Mouse (Mus musculus): ENCODE data around the gene Galnt15. TPM values are rescaled to one million over a fixed set of nuclear protein-coding genes. Genes with fewer than 3 reads are reported as not detected.
A peak's percentile ranks its signal among the peaks of the same experiment; 100 is the strongest.

Gene Galnt15
- polyA plus RNA-seq, 1 experiment from 2014 or later: 0.40 TPM

GRCm38 (mm10) chr14:32016921-32017320 lies 11.9 kb upstream of the Galnt15 start:
- Histone ChIP-seq H3K4me2 (peak overlapping the region; percentile 25; the same call in 1 of the 2 replicates), H3K9me3 (no peaks in the 10 kb centered on the region), H3K4me1 (peaks cover 16% of the 10 kb centered on the region), H3K27me3 (replicated peaks) (no peaks in the 10 kb centered on the region), H3K9ac (no peak overlapping the region; the same call in 1 of the 2 replicates), H3K27ac (peak overlapping the region; percentile 81), H3K4me3 (no peak overlapping the region), H3K36me3 (replicated peaks) (no peaks in the 10 kb centered on the region)
- 2% methylated on average over 7 of the region's 7 CpGs for WGBS
- peak; percentile 91 for ATAC-seq (replicated peaks)

GRCm38 (mm10) chr14:32017448-32017847 lies 11.3 kb upstream of the Galnt15 start:
- Histone ChIP-seq H3K9me3 (no peaks in the 10 kb centered on the region), H3K9ac (no peak overlapping the region), H3K36me3 (replicated peaks) (no peaks in the 10 kb centered on the region), H3K4me3 (no peak overlapping the region), H3K27me3 (replicated peaks) (no peaks in the 10 kb centered on the region), H3K27ac (peak overlapping the region; percentile 81), H3K4me2 (peak overlapping the region; percentile 25; the same call in 1 of the 2 replicates), H3K4me1 (peaks cover 16% of the 10 kb centered on the region)
- WGBS: 44% methylated on average over 2 of the region's 2 CpGs
- ATAC-seq (replicated peaks): peak; percentile 60

- no peaks in the 10 kb centered on the region for H3K36me3 ChIP-seq (replicated peaks)
- no peak overlapping the region for H3K4me3 ChIP-seq
- 87% methylated on average over 8 of the region's 8 CpGs for whole genome bisulfite sequencing
- no peak overlapping the region for H3K4me2 ChIP-seq
- peaks cover 16% of the 10 kb centered on the region for H3K4me1 ChIP-seq
- H3K27me3 ChIP-seq (replicated peaks): no peaks in the 10 kb centered on the region
- H3K9me3 ChIP-seq: no peaks in the 10 kb centered on the region
- ATAC-seq (replicated peaks): no peak
- no peak overlapping the region for H3K9ac ChIP-seq
- no peak overlapping the region for H3K27ac ChIP-seq
These were observed 9.7 kb upstream of the Galnt15 start for GRCm38 (mm10) chr14:32019091-32019490.

- WGBS: 63% methylated on average over 9 of the region's 9 CpGs
- Histone ChIP-seq H3K4me2 (no peak overlapping the region), H3K4me3 (no peak overlapping the region), H3K27ac (no peak overlapping the region), H3K9ac (no peak overlapping the region), H3K36me3 (replicated peaks) (no peaks in the 10 kb centered on the region), H3K4me1 (peaks cover 7% of the 10 kb centered on the region), H3K9me3 (no peaks in the 10 kb centered on the region), H3K27me3 (replicated peaks) (no peaks in the 10 kb centered on the region)
- ATAC-seq (replicated peaks): no peak
These were observed 6.8 kb upstream of the Galnt15 start for GRCm38 (mm10) chr14:32021967-32022366.

- no peak for ATAC-seq (replicated peaks)
- no peaks in the 10 kb centered on the region for H3K9me3 ChIP-seq
- no peak overlapping the region for H3K4me3 ChIP-seq
- H3K4me1 ChIP-seq: peaks cover 6% of the 10 kb centered on the region
- H3K4me2 ChIP-seq: no peak overlapping the region
- H3K27ac ChIP-seq: no peak overlapping the region
- H3K36me3 ChIP-seq (replicated peaks): no peaks in the 10 kb centered on the region
- H3K27me3 ChIP-seq (replicated peaks): no peaks in the 10 kb centered on the region
- no peak overlapping the region for H3K9ac ChIP-seq
These were observed 6.3 kb upstream of the Galnt15 start for GRCm38 (mm10) chr14:32022450-32022849.

- H3K9me3 ChIP-seq: no peaks in the 10 kb centered on the region
- H3K36me3 ChIP-seq (replicated peaks): no peaks in the 10 kb centered on the region
- 78% methylated on average over 4 of the region's 4 CpGs for WGBS
These were observed 4.9 kb upstream of the Galnt15 start for GRCm38 (mm10) chr14:32023891-32024290.

GRCm38 (mm10) chr14:32027218-32027617 lies 1.6 kb upstream of the Galnt15 start:
- H3K4me1 ChIP-seq: peaks cover 15% of the 10 kb centered on the region
- no peaks in the 10 kb centered on the region for H3K36me3 ChIP-seq (replicated peaks)
- no peak overlapping the region for H3K4me2 ChIP-seq
- WGBS: 48% methylated on average over 7 of the region's 7 CpGs
- no peak for ATAC-seq (replicated peaks)
- no peak overlapping the region for H3K27ac ChIP-seq
- H3K9me3 ChIP-seq: no peaks in the 10 kb centered on the region
- H3K27me3 ChIP-seq (replicated peaks): no peaks in the 10 kb centered on the region
- H3K9ac ChIP-seq: no peak overlapping the region
- no peak overlapping the region for H3K4me3 ChIP-seq

More at GRCm38 (mm10) chr14:32023891-32024290, 4.9 kb upstream of the Galnt15 start:
- H3K4me3 ChIP-seq: no peak overlapping the region
- H3K9ac ChIP-seq: no peak overlapping the region
- H3K4me1 ChIP-seq: peaks cover 12% of the 10 kb centered on the region
- ATAC-seq (replicated peaks): no peak
- no peak overlapping the region for H3K4me2 ChIP-seq
- no peak overlapping the region for H3K27ac ChIP-seq
- H3K27me3 ChIP-seq (replicated peaks): no peaks in the 10 kb centered on the region

- no peak overlapping the region for H3K9ac ChIP-seq
- 74% methylated on average over 14 of the region's 14 CpGs for WGBS
- no peaks in the 10 kb centered on the region for H3K36me3 ChIP-seq (replicated peaks)
- H3K27ac ChIP-seq: no peak overlapping the region
- no peaks in the 10 kb centered on the region for H3K27me3 ChIP-seq (replicated peaks)
- H3K9me3 ChIP-seq: no peaks in the 10 kb centered on the region
- H3K4me1 ChIP-seq: peaks cover 15% of the 10 kb centered on the region
- ATAC-seq (replicated peaks): no peak
- no peak overlapping the region for H3K4me3 ChIP-seq
- 0 out of 2 replicates have a peak overlapping the region, but pooled peaks have one; percentile 12 for H3K4me2 ChIP-seq
These were observed 713 bp downstream of the Galnt15 start for GRCm38 (mm10) chr14:32029411-32029992.

- Histone ChIP-seq H3K9me3 (no peaks in the 10 kb centered on the region), H3K27me3 (replicated peaks) (no peaks in the 10 kb centered on the region), H3K4me1 (peaks cover 15% of the 10 kb centered on the region), H3K9ac (no peak overlapping the region), H3K36me3 (replicated peaks) (no peaks in the 10 kb centered on the region), H3K4me2 (no peak overlapping the region), H3K27ac (no peak overlapping the region), H3K4me3 (no peak overlapping the region)
- 71% methylated on average over 5 of the region's 5 CpGs for WGBS
- ATAC-seq (replicated peaks): no peak
These were observed 1.3 kb downstream of the Galnt15 start for GRCm38 (mm10) chr14:32030073-32030472.

- H3K27ac ChIP-seq: no peak overlapping the region
- H3K4me1 ChIP-seq: peaks cover 12% of the 10 kb centered on the region
- H3K9ac ChIP-seq: no peak overlapping the region
These were observed 3.7 kb downstream of the Galnt15 start for GRCm38 (mm10) chr14:32032522-32032921.

GRCm38 (mm10) chr14:32036482-32036881 lies 7.7 kb downstream of the Galnt15 start:
- Histone ChIP-seq H3K4me3 (no peak overlapping the region), H3K4me2 (no peak overlapping the region), H3K27me3 (replicated peaks) (no peaks in the 10 kb centered on the region), H3K36me3 (replicated peaks) (no peaks in the 10 kb centered on the region), H3K27ac (no peak overlapping the region), H3K9ac (no peak overlapping the region), H3K9me3 (no peaks in the 10 kb centered on the region), H3K4me1 (no peaks in the 10 kb centered on the region)
- WGBS: 84% methylated on average over 5 of the region's 5 CpGs
- ATAC-seq (replicated peaks): no peak

More at GRCm38 (mm10) chr14:32032522-32032921, 3.7 kb downstream of the Galnt15 start:
- Histone ChIP-seq H3K4me2 (no peak overlapping the region), H3K36me3 (replicated peaks) (no peaks in the 10 kb centered on the region), H3K9me3 (no peaks in the 10 kb centered on the region), H3K27me3 (replicated peaks) (no peaks in the 10 kb centered on the region), H3K4me3 (no peak overlapping the region)
- 6% methylated on average over 4 of the region's 4 CpGs for whole genome bisulfite sequencing
- peak; percentile 59 for ATAC-seq (replicated peaks)

- Histone ChIP-seq H3K9ac (no peak overlapping the region), H3K27ac (no peak overlapping the region), H3K4me1 (no peaks in the 10 kb centered on the region), H3K4me2 (no peak overlapping the region), H3K9me3 (no peaks in the 10 kb centered on the region), H3K36me3 (replicated peaks) (no peaks in the 10 kb centered on the region), H3K4me3 (no peak overlapping the region), H3K27me3 (replicated peaks) (no peaks in the 10 kb centered on the region)
- 82% methylated on average over 8 of the region's 8 CpGs for WGBS
- no peak for ATAC-seq (replicated peaks)
These were observed 9.0 kb downstream of the Galnt15 start for GRCm38 (mm10) chr14:32037661-32038252.

GRCm38 (mm10) chr14:32042108-32042507 lies 13.3 kb downstream of the Galnt15 start:
- Histone ChIP-seq H3K9me3 (no peaks in the 10 kb centered on the region), H3K36me3 (replicated peaks) (no peaks in the 10 kb centered on the region), H3K4me3 (no peak overlapping the region), H3K27ac (no peak overlapping the region), H3K4me1 (no peaks in the 10 kb centered on the region), H3K27me3 (replicated peaks) (no peaks in the 10 kb centered on the region), H3K9ac (no peak overlapping the region), H3K4me2 (no peak overlapping the region)
- 70% methylated on average over 5 of the region's 5 CpGs for WGBS
- ATAC-seq (replicated peaks): no peak
